Mouse (Mus musculus): ENCODE results near the gene Ndrg4. TPM values are rescaled to one million over a fixed set of nuclear protein-coding genes. Genes with fewer than 3 reads are reported as not detected.
A peak's percentile ranks its signal among the peaks of the same experiment; 100 is the strongest.

The Ndrg4 gene
- 27.4 and 43.9 TPM in 2 replicates for polyA plus RNA-seq (2016; fragmentation: Nextera tagmentation; extraction: Ambion mirVana)

DNA sequence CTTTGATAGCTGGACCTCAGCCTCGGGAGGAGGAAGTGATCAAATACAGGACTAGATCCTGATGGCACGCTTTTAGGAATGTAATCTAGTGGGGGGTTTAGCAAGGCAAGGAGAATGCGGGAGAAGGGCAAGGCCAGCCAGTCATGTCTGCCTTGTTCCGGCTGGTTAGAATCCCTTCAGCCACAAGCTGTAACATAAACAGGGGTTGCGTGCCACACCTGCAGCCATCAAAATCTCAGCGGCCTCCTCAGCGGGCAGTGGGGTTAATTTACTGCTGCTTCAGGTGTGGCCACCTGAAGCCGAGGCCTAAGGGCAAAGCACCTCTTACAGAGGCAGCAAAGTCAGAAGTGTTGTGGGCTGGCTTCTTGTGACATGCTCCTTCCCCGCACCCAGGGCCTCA, at the start of gene Ndrg4:
Ndrg4 (plus strand) TSS at position 350 of the 400 bp plus-strand sequence.
- DNase-seq (ENCODE audit: low spot score): no peak
- Histone ChIP-seq H3K9me3 (replicated peaks) (no peaks in the 10 kb centered on the region), H3K4me1 (peaks cover 18% of the 10 kb centered on the region), H3K36me3 (no peaks in the 10 kb centered on the region), H3K27me3 (ENCODE audit: low read depth, poor library complexity, severe bottlenecking) (peaks cover 93% of the 10 kb centered on the region), H3K27ac (replicated peaks) (peak within 1 kb of the TSS; percentile 71), H3K4me3 (peak within 1 kb of the TSS; percentile 69)
- 49% methylated on average over 9 of the region's 9 CpGs for WGBS

DNA sequence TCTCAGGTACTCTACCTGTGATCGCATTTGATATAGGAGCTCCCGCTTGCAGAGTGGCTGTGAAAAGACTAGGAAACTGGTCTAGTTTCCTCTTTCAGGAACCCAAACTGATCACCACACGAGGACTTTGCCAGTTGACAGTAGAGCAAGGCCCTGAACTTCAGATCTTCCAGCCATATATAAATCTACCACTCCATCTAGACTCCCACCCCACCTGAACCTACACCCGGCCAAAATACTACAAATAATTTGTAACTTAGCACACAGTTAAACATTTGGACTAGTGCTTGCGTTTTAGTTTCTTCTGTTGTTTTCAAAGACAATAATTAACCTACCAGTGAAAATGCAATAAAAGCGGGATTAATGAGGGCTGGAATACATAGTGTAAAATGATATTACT, 43.9 kb upstream of the Ndrg4 start:
- peaks cover 5% of the 10 kb centered on the region; the same call in 1 of the 2 replicates for H3K36me3 ChIP-seq
- peak; percentile 12 for DNase-seq (ENCODE audit: low spot score)
- peaks cover 11% of the 10 kb centered on the region for H3K4me1 ChIP-seq
- H3K27me3 ChIP-seq (ENCODE audit: low read depth, poor library complexity, severe bottlenecking): peaks cover 19% of the 10 kb centered on the region
- H3K9me3 ChIP-seq (replicated peaks): no peaks in the 10 kb centered on the region
- 0 out of 2 replicates have a peak overlapping the region, but pooled peaks have one; percentile 46 for H3K27ac ChIP-seq (replicated peaks)
- WGBS: 79% methylated on average over 6 of the region's 6 CpGs
- peak overlapping the region; percentile 94 for H3K4me3 ChIP-seq

DNA sequence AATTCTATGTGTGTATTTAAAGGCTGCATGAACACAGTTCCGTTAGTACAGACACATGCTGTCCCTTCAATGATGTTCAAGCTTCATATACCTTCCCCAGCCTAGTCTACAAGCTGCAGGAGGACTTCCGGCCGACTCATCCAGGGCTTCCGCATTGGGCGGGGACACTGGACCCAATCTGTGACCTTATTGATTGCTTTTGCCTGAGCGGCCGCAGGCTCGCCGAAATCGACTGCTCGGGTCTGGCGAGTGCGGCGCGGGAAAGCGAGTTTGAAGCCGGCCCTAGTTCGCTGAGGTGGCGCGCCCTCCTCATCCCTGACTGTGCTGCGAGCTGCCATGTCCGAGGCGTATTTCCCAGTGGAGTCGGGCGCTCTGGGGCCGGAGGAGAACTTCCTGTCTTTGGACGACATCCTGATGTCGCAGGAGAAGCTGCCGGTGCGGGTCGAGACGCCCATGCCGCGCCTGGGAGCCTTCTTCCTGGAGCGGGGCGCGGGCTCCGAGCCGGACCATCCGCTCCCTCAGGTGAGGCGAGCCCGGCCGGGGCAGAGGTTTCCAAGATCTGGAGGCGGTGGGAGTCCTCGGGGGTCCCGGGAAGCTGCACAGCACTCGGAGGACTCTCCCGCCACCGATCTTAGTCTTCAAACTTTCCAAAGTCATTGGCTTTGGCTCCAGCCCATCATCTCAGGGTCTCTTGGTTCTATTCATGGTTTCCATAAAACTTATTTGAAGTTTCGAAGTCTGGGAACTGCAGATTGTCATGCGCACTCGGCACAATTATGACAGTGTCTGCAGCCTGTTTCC, 43.3 kb upstream of the Ndrg4 start, which contains the start of gene Gins3:
Gins3 (plus strand) TSS at position 192 of the 801 bp plus-strand sequence.
- H3K36me3 ChIP-seq: peaks cover 10% of the 10 kb centered on the region
- DNase-seq (ENCODE audit: low spot score): peak; percentile 95
- peak within 1 kb of the TSS; percentile 94 for H3K4me3 ChIP-seq
- no peaks in the 10 kb centered on the region for H3K9me3 ChIP-seq (replicated peaks)
- peak within 1 kb of the TSS; percentile 87 for H3K27ac ChIP-seq (replicated peaks)
- H3K27me3 ChIP-seq (ENCODE audit: low read depth, poor library complexity, severe bottlenecking): peaks cover 16% of the 10 kb centered on the region
- H3K4me1 ChIP-seq: peaks cover 11% of the 10 kb centered on the region
- 1% methylated on average over 52 of the region's 52 CpGs for WGBS

DNA sequence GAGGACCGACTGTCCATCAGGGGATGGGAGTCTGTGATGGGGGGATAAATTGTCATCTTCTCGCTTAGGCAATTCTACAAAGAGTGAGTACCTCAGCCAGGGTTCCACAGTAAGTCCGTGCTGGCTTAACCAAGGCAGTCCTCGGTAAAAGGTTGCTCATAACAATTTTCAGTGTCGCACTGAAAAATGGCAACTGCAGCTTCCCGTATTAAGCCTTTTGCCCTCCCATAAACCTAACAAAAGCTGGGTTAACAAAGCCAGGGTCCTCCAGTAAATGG, 42.8 kb upstream of the Ndrg4 start:
- Histone ChIP-seq H3K9me3 (replicated peaks) (no peaks in the 10 kb centered on the region), H3K4me1 (peaks cover 11% of the 10 kb centered on the region), H3K36me3 (peaks cover 15% of the 10 kb centered on the region), H3K27ac (replicated peaks) (peak overlapping the region; percentile 87), H3K27me3 (ENCODE audit: low read depth, poor library complexity, severe bottlenecking) (peaks cover 12% of the 10 kb centered on the region), H3K4me3 (peak overlapping the region; percentile 94)
- no peak for DNase-seq (ENCODE audit: low spot score)
- 6% methylated on average over 6 of the region's 6 CpGs for WGBS

DNA sequence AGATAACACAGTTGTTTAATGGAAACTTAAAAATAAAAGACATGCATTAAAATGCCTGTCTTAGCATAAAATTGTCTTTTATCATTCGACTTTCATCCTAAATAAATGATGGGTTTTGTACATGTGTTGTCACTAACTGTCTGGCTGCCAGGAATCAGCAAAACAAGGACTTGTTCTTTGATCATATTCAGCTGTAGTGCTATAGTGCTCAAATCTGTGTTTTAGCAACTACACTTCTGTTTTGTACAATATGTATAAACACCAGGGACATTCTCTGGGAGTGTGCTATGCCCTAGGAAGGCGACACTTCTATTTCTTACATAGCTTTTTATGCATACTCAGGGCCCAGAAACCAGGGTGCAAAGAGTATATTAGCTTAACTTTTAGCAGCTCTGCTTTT, 31.8 kb upstream of the Ndrg4 start:
- no peak for DNase-seq (ENCODE audit: low spot score)
- no peaks in the 10 kb centered on the region for H3K4me1 ChIP-seq
- H3K27me3 ChIP-seq (ENCODE audit: low read depth, poor library complexity, severe bottlenecking): no peaks in the 10 kb centered on the region
- H3K27ac ChIP-seq (replicated peaks): no peak overlapping the region
- H3K4me3 ChIP-seq: no peak overlapping the region
- 91% methylated on average over 2 of the region's 2 CpGs for WGBS
- no peaks in the 10 kb centered on the region for H3K9me3 ChIP-seq (replicated peaks)
- H3K36me3 ChIP-seq: peaks cover 53% of the 10 kb centered on the region

DNA sequence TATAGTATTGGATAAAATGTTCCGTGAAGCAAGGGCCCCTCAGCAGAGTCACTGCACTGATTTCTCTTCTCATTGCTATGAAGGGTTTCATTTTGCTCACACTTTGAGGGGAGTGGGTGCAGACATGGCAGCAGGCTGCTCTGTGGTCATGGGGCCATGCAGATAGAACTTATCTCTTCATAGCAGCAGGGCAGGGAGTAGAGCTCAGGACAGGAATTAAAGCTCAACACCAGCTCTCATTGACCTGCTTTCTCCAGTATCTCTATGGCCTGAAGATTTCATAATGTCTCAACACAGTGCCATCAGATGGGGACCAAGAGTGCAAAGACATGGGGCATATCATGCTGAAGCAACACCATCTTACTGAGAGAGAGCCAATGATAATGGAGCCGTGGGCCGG, 28.5 kb upstream of the Ndrg4 start:
- no peak for DNase-seq (ENCODE audit: low spot score)
- Histone ChIP-seq H3K9me3 (replicated peaks) (no peaks in the 10 kb centered on the region), H3K27me3 (ENCODE audit: low read depth, poor library complexity, severe bottlenecking) (no peaks in the 10 kb centered on the region), H3K4me3 (no peak overlapping the region), H3K27ac (replicated peaks) (no peak overlapping the region), H3K4me1 (peaks cover 14% of the 10 kb centered on the region), H3K36me3 (peaks cover 22% of the 10 kb centered on the region)
- WGBS: 88% methylated on average over 3 of the region's 3 CpGs

DNA sequence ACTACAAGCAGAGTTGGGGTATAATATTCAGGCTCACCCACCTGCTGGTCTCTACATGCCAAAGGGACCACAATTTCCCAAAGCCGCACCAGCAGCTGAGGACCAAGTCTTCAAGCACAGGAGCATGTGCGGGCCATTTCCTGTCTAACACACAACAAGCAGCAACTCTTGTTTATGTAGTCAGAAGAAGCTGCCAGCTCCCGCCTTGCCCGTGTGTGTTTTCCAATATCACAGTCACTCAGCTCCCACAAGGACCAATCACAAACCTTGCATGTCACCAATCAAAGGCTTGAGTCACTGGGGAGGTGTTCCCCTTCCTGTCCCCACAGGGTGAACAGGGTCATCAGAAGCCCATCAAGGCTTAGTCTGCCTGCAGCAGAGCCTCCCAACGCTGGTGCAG, 23.4 kb upstream of the Ndrg4 start:
- Histone ChIP-seq H3K27me3 (ENCODE audit: low read depth, poor library complexity, severe bottlenecking) (no peaks in the 10 kb centered on the region), H3K9me3 (replicated peaks) (no peaks in the 10 kb centered on the region), H3K36me3 (no peaks in the 10 kb centered on the region), H3K27ac (replicated peaks) (no peak overlapping the region), H3K4me3 (no peak overlapping the region), H3K4me1 (peaks cover 21% of the 10 kb centered on the region)
- 82% methylated on average over 5 of the region's 5 CpGs for WGBS
- no peak for DNase-seq (ENCODE audit: low spot score)

DNA sequence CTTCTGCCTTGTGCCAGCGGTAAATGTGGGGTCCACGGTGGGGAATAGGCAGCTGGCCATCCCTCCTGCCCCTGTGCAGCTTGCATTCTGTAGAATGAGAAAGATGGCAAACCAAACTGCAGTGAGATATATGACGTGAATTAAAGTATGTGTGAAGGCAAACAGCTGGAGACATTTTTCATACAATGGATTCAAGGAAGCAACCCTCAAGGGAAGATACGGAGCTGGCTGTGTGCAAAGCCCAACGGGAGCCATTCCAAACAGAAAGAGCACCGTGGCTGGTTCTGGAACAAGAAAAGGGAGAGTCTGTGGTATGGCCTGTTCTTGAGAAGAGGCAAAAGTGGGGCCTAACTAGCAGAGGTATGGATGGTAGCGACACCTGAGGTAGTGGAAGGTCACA, 20.9 kb upstream of the Ndrg4 start:
- Histone ChIP-seq H3K36me3 (no peaks in the 10 kb centered on the region), H3K4me3 (no peak overlapping the region), H3K27me3 (ENCODE audit: low read depth, poor library complexity, severe bottlenecking) (no peaks in the 10 kb centered on the region), H3K9me3 (replicated peaks) (no peaks in the 10 kb centered on the region), H3K4me1 (peaks cover 16% of the 10 kb centered on the region), H3K27ac (replicated peaks) (no peak overlapping the region)
- no peak for DNase-seq (ENCODE audit: low spot score)
- 90% methylated on average over 7 of the region's 7 CpGs for WGBS

DNA sequence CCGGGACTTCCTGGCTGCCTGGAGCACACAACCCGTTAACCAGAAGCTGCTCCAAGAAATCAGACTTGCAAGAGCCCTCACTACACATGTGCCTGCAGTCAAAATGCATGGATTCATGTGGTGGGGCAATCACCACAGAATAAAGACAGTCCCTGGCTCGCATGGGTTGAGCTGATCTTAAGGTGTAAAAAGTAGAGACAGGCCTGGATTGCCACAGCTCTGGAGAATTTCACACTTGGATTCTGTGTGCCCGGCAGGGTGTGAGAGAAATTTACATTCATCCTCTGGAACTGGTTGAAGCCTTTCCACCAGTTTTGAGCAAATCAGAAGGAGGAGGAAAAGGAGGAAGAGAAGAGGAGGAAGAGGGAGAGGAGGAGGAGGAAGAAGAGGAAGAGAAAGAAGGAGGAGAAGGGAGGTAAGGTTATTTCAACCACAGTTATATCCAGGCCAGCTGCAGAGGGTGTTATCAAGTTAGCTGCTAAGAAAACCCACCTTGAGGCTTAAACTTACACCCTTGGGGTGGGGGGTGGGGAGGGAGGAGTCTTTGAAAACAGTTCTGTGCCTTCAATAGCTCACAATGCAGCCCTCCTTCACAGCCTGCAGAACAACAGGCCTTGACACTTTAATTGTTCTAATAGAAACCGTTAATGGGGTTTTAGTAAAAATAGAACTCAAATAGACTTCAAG, 20.3 kb upstream of the Ndrg4 start:
- H3K27me3 ChIP-seq (ENCODE audit: low read depth, poor library complexity, severe bottlenecking): no peaks in the 10 kb centered on the region
- no peaks in the 10 kb centered on the region for H3K36me3 ChIP-seq
- H3K4me3 ChIP-seq: no peak overlapping the region
- WGBS: 69% methylated on average over 5 of the region's 5 CpGs
- H3K9me3 ChIP-seq (replicated peaks): no peaks in the 10 kb centered on the region
- H3K4me1 ChIP-seq: peaks cover 12% of the 10 kb centered on the region
- no peak overlapping the region for H3K27ac ChIP-seq (replicated peaks)
- no peak for DNase-seq (ENCODE audit: low spot score)

DNA sequence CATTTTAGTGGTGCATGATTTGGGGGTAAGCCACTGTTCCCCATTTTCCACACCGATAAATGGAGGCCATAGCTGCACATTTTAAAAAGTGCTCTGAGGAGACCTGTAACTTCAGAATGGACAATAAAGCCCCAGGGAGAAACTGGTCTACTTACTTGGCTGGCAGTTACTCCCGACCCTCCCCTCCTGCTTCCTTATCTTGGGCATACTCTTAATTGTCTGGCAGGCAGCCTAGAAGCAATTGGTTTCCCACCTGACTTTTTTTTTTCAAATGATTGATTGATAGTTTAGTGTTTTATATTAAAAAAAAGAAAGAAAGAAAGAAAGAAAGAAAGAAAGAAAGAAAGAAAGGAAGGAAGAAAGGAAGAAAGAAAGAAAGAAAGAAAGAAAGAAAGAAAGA, 19.3 kb upstream of the Ndrg4 start:
- Histone ChIP-seq H3K27me3 (ENCODE audit: low read depth, poor library complexity, severe bottlenecking) (no peaks in the 10 kb centered on the region), H3K27ac (replicated peaks) (no peak overlapping the region), H3K4me1 (peaks cover 7% of the 10 kb centered on the region; the same call in 1 of the 2 replicates), H3K4me3 (no peak overlapping the region), H3K36me3 (no peaks in the 10 kb centered on the region), H3K9me3 (replicated peaks) (no peaks in the 10 kb centered on the region)
- no peak for DNase-seq (ENCODE audit: low spot score)
- WGBS: 78% methylated on average over 2 of the region's 2 CpGs

DNA sequence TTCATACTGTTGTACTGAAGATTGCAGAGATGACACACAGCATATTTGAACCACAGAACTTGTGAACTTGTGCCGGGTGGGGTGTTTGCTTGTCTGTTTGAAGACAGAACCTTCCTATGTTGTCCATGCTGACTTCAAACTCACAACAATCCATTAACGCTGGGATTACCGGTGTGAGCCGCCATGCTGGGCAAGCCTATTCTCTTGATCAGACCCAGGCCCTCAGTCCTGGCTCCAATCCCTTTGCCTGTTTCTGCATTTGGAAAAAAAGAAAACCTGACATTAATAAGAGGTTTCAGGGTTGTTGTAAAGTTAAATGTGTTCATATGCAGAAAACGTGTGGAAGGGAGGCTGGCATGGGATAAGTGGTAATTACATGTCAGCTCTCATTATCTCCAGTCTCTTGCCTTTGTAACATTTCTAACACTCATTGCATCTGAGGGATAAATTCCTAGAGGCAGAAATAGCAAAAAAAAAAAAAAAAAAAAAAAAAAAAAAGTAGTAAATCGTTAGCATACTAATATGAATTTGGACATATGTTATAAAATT, 16.4 kb upstream of the Ndrg4 start:
- no peaks in the 10 kb centered on the region for H3K36me3 ChIP-seq
- WGBS: 79% methylated on average over 6 of the region's 6 CpGs
- no peak for DNase-seq (ENCODE audit: low spot score)
- no peaks in the 10 kb centered on the region for H3K27me3 ChIP-seq (ENCODE audit: low read depth, poor library complexity, severe bottlenecking)
- no peak overlapping the region for H3K27ac ChIP-seq (replicated peaks)
- H3K9me3 ChIP-seq (replicated peaks): no peaks in the 10 kb centered on the region
- H3K4me3 ChIP-seq: no peak overlapping the region
- peaks cover 7% of the 10 kb centered on the region; the same call in 1 of the 2 replicates for H3K4me1 ChIP-seq

DNA sequence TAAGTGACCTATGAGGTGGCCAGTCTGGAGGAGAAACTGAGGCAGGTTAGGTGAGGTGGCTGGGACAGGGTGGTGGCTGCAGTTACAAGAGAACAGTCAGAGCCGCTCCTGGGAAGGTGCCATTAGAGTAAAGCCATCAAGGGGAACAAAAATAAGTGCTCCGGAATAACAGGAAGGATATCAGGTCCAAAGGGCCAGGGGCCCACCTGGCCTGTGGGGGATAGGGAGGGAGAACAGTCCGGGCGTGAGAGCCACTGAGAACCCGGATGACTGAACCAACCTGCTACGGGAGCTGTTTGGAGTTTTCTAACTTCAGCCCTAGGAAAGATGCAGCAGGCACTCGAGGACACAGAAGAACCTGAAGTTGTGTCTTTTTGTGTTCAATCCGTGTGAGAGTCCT, 15.7 kb upstream of the Ndrg4 start:
- Histone ChIP-seq H3K4me3 (no peak overlapping the region), H3K27me3 (ENCODE audit: low read depth, poor library complexity, severe bottlenecking) (no peaks in the 10 kb centered on the region), H3K27ac (replicated peaks) (no peak overlapping the region), H3K36me3 (no peaks in the 10 kb centered on the region), H3K9me3 (replicated peaks) (no peaks in the 10 kb centered on the region), H3K4me1 (peaks cover 7% of the 10 kb centered on the region; the same call in 1 of the 2 replicates)
- DNase-seq (ENCODE audit: low spot score): no peak
- WGBS: 86% methylated on average over 8 of the region's 8 CpGs

DNA sequence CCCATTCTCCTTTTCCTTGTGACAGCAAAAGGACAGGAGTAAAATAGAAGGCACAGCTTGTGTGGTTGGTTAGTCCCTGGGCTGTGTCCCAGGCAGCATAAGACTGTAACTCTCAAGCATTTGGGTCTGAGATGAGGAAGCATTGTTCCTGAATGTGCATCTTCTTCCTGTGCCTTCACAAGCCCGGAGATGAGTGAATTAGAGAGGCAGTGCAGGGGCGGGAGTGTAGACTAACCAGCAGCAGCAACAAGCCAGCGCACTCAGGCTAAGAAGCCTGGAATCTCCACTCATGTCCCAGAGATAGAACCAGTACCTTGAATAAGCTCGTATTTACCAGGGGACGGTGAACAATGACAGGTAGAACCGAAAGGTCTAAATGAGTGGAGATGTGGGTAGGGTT, 15.2 kb upstream of the Ndrg4 start:
- no peaks in the 10 kb centered on the region for H3K36me3 ChIP-seq
- H3K4me1 ChIP-seq: 0 out of 2 replicates have a peak, but pooled peaks cover 3% of the 10 kb centered on the region
- H3K27ac ChIP-seq (replicated peaks): no peak overlapping the region
- WGBS: 84% methylated on average over 6 of the region's 6 CpGs
- no peak for DNase-seq (ENCODE audit: low spot score)
- H3K4me3 ChIP-seq: no peak overlapping the region
- H3K27me3 ChIP-seq (ENCODE audit: low read depth, poor library complexity, severe bottlenecking): no peaks in the 10 kb centered on the region
- H3K9me3 ChIP-seq (replicated peaks): 0 out of 2 replicates have a peak, but pooled peaks cover 2% of the 10 kb centered on the region
